Mouse (Mus musculus) midbrain, embryonic 16.5 days (tissue): ENCODE results near the gene Htra3. TPM values are rescaled to one million over a fixed set of nuclear protein-coding genes. Genes with fewer than 3 reads are reported as not detected.

Experiments
- ATAC-seq: fragments of 200-750 bp; cut with Nextera tagmentation; 2 replicates; pipeline ENCODE4 v1.8.0; 2017; ENCODE audit warnings: moderate TSS enrichment
- H3K27ac ChIP-seq: fragments of 300-500 bp; sonication (generic); 2 replicates; pipeline ENCODE4 v1.5.1; 2014; ENCODE audit warnings: mild to moderate bottlenecking, low read length, mixed read lengths
- H3K27me3 ChIP-seq: fragments of 300-500 bp; sonication (generic); 2 replicates; pipeline ENCODE4 v1.6.1; 2014; ENCODE audit warnings: low read depth, low read length, mixed read lengths; ENCODE audit not compliant: control insufficient read depth, insufficient read depth
- H3K36me3 ChIP-seq: fragments of 300-500 bp; sonication (generic); 2 replicates; pipeline ENCODE4 v1.6.1; 2014; ENCODE audit warnings: mild to moderate bottlenecking, low read length, moderate library complexity, mixed read lengths; ENCODE audit not compliant: control insufficient read depth, insufficient read depth
- H3K4me1 ChIP-seq: fragments of 300-500 bp; sonication (generic); 2 replicates; pipeline ENCODE4 v1.6.1; 2014; ENCODE audit warnings: mild to moderate bottlenecking, low read length, mixed read lengths; ENCODE audit not compliant: control insufficient read depth, insufficient read depth
- H3K4me2 ChIP-seq: fragments of 300-500 bp; sonication (generic); 2 replicates; pipeline ENCODE4 v1.6.1; 2014; ENCODE audit warnings: mild to moderate bottlenecking, low read length, mixed read lengths
- H3K4me3 ChIP-seq: fragments of 300-500 bp; sonication (generic); 2 replicates; pipeline ENCODE4 v1.5.1; 2014; ENCODE audit warnings: low read depth, mild to moderate bottlenecking, low read length, moderate library complexity, mixed read lengths
- H3K9ac ChIP-seq: fragments of 300-500 bp; sonication (generic); 2 replicates; pipeline ENCODE4 v1.6.1; 2014; ENCODE audit warnings: low read depth, low read length, mixed read lengths
- H3K9me3 ChIP-seq: fragments of 300-500 bp; sonication (generic); replicated peaks from 2 replicates; pipeline ENCODE4 v1.6.1; 2014; ENCODE audit warnings: mild to moderate bottlenecking, low read length, mixed read lengths; ENCODE audit not compliant: control insufficient read depth, poor library complexity, severe bottlenecking
- WGBS: fragments of 180-500 bp; shearing (Covaris S2); extraction: QIAGEN DNeasy Blood & Tissue Kit; methylation state at CpG from one replicate; pipeline ENCODE4 v1.1.7; 2014; 5-methylcytosine and 5-hydroxymethylcytosine counted together
- polyA plus RNA-seq: library from polyadenylated mRNA; unstranded; fragments of >200 nt; fragmentation: Nextera tagmentation; extraction: Ambion mirVana; gene quantifications from 2 replicates; pipeline ENCODE4 v1.2.1, GENCODE M21; 2015

Htra3 gene
- polyA plus RNA-seq, 1 experiment from 2014 or later, result 15.7 TPM

DNA sequence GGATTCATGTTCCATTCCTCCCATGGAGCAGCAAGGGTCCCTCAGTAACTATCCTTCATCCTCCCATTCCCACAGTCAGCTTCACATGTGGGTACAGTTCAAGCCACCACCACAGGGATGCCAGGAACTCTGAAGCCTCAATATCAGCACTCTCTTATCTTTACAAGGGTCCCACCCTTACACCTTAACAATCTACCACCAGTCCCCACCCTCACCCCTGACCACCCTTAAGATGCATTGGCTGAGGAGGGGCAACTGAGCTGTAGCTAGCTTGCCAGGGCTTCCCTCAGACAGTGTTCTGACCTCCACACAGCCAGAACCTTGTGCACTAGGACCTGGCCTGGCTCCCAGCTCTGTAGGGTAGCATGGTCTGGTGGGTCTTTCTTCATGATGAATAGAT is 39.8 kb upstream of the Htra3 start:
- Histone ChIP-seq H3K4me3 (no peak overlapping the region), H3K4me1 (no peaks in the 10 kb centered on the region), H3K27ac (no peak overlapping the region), H3K4me2 (no peak overlapping the region), H3K9ac (no peak overlapping the region), H3K9me3 (no peaks in the 10 kb centered on the region), H3K36me3 (no peaks in the 10 kb centered on the region), H3K27me3 (no peaks in the 10 kb centered on the region)
- ATAC-seq, result no peak

DNA sequence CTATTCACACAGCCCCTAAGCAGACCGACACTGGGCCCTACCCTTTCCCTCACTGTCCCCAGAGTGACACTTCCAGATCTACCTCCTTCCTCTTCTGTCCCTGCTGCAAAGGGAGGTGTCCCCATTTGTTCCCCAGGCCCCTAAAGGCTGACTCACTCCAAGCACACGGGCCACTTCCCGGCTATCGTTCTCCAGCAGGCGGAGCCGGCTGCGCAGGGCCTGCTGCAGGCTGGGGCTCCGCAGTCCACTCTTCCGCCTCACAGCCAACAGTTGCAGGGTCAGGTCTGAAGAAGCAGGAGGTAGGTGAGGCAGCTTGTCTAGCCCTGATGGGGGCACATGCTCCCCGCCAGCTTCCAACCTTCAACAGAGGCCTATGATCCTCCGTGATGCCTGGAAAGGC is 39.2 kb upstream of the Htra3 start:
- H3K27ac ChIP-seq, result no peak overlapping the region
- no peaks in the 10 kb centered on the region for H3K9me3 ChIP-seq
- no peak for ATAC-seq
- H3K4me1 ChIP-seq, result no peaks in the 10 kb centered on the region
- no peak overlapping the region for H3K9ac ChIP-seq
- H3K36me3 ChIP-seq, result no peaks in the 10 kb centered on the region
- H3K27me3 ChIP-seq, result no peaks in the 10 kb centered on the region
- 83% methylated on average over 11 of the region's 11 CpGs for WGBS
- H3K4me3 ChIP-seq, result no peak overlapping the region
- H3K4me2 ChIP-seq, result no peak overlapping the region

DNA sequence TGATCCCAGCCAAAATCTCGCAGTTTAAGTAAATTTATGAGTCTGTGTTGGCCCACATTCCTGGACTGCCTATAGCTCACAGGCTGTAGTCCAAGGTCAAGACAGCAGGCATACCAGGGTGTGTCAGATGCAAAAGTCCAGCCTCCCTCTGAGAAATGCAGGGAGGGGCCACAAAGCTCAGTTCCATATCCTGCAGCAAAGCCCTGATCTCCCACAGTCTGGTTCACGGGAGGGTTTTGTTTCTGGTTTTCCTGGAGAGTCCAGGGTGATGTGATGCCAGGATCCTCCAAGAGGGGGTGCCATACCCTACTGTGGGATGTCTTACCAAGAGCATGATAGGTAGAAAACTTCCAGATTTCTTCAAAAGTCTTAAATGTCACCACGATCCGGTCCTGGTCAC is 38.4 kb upstream of the Htra3 start:
- no peak overlapping the region for H3K4me3 ChIP-seq
- H3K9ac ChIP-seq, result no peak overlapping the region
- WGBS, result 62% methylated on average over 4 of the region's 4 CpGs
- no peak overlapping the region for H3K4me2 ChIP-seq
- H3K36me3 ChIP-seq, result no peaks in the 10 kb centered on the region
- no peaks in the 10 kb centered on the region for H3K27me3 ChIP-seq
- H3K27ac ChIP-seq, result no peak overlapping the region
- no peaks in the 10 kb centered on the region for H3K4me1 ChIP-seq
- no peak for ATAC-seq
- H3K9me3 ChIP-seq, result no peaks in the 10 kb centered on the region

DNA sequence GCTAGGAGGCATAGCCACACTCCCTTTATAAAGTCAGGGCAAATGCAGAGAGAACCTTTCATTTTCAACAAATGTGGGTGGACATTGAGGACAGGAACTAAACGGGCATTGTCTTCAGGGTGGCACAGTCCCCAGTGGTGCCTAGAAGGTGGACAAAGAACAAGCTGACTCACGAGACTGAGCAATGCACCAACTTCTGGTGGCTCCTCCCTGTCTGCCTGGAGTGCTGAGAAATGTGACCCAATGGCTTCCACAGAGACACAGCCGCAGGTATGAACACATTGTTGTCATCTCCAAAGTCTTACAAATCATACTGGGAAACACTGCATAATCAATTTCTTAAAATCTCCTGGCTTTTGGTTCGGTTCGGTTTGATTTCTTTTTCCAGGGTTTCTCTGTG is 37.9 kb upstream of the Htra3 start:
- Histone ChIP-seq H3K36me3 (no peaks in the 10 kb centered on the region), H3K27ac (no peak overlapping the region), H3K4me1 (no peaks in the 10 kb centered on the region), H3K4me2 (no peak overlapping the region), H3K9ac (no peak overlapping the region), H3K27me3 (no peaks in the 10 kb centered on the region), H3K9me3 (no peaks in the 10 kb centered on the region), H3K4me3 (no peak overlapping the region)
- 77% methylated on average over 5 of the region's 5 CpGs for WGBS
- ATAC-seq, result no peak

DNA sequence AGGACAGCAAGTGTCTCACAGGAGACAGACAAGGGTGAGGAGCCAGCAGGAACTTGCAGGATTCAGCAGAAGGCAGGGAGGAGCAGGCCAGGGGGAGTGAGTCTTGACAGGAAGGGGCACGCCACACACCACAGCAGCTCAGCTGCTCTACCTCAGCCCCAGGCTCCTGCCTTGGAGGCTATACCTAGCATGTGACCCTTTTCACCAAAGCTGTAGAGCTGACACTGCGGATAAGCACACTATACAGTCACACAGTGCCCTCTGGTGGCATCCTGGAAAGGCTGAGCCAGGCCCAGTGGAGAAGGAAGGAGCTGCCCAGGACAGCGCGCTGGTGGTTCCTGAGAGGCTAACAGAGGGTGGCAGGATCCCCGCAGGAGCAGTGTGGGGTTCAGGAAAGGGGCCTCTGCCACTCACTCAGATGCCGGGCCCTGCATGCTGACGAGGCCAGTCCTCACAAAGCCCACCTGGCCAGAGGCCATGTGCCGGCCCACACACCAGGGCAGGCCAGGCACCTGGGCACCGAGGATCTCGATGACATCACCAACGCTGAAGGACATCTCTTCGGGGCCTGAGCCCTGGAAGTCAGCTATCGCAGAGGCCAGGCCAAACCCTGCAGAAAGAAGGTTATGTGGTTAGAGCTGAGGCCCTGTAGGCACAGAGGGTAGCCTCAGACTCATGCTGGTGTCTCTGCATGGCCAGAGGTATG is 34.2 kb upstream of the Htra3 start:
- Histone ChIP-seq H3K27ac (no peak overlapping the region), H3K4me1 (peaks cover 3% of the 10 kb centered on the region; the same call in 1 of the 2 replicates), H3K36me3 (no peaks in the 10 kb centered on the region), H3K4me3 (no peak overlapping the region), H3K4me2 (no peak overlapping the region), H3K9ac (0 out of 2 replicates have a peak overlapping the region, but pooled peaks have one; percentile 21), H3K27me3 (no peaks in the 10 kb centered on the region), H3K9me3 (no peaks in the 10 kb centered on the region)
- peak; percentile 94 for ATAC-seq
- 49% methylated on average over 13 of the region's 13 CpGs for WGBS

DNA sequence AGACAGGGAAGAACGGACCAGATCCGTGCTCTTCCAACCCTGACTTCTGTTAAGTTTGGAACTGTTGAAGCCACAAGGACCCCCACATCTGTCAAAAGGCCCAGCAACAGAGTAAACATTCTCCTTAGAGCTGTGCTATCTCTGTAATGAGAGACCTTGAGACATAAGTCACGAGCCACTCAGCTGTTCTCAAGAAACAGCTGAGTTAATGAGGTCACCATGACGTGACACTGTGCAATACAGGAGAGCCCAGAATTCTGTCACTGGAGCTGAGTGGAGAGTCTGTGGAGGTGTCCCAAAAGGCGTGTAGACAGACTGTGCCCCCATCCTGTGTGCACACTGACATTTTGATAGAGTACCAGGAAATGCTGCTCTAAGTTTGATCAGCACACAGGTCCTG is 32.9 kb upstream of the Htra3 start:
- no peak for ATAC-seq
- peaks cover 3% of the 10 kb centered on the region; the same call in 1 of the 2 replicates for H3K4me1 ChIP-seq
- H3K4me2 ChIP-seq, result no peak overlapping the region
- H3K27me3 ChIP-seq, result no peaks in the 10 kb centered on the region
- no peak overlapping the region for H3K4me3 ChIP-seq
- no peaks in the 10 kb centered on the region for H3K36me3 ChIP-seq
- no peak overlapping the region for H3K27ac ChIP-seq
- H3K9ac ChIP-seq, result no peak overlapping the region
- WGBS, result 70% methylated on average over 5 of the region's 5 CpGs
- no peaks in the 10 kb centered on the region for H3K9me3 ChIP-seq

DNA sequence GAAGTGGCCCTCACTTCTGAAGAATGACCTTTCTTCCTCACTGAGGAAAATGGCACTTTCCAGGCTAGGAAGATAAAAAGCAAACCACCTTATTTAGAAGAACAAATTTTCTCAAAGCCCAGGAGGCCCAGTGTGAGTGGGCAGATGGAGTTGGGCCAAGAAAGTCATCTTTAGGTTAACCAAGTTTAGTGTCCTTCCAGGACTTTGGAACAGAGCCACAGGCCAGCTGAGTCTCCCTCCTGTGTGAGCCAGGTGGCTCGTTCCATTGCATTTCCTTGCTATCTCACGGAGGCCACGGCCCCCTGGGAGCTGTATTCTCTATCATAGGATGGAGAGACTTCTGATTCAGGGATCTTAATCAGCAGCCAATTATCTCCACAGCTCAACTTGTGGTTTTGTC is 31.3 kb upstream of the Htra3 start:
- Histone ChIP-seq H3K9ac (no peak overlapping the region), H3K9me3 (no peaks in the 10 kb centered on the region), H3K36me3 (no peaks in the 10 kb centered on the region), H3K4me3 (no peak overlapping the region), H3K27me3 (no peaks in the 10 kb centered on the region), H3K27ac (no peak overlapping the region), H3K4me2 (no peak overlapping the region), H3K4me1 (peaks cover 3% of the 10 kb centered on the region; the same call in 1 of the 2 replicates)
- ATAC-seq, result no peak
- 49% methylated on average over 3 of the region's 3 CpGs for WGBS

DNA sequence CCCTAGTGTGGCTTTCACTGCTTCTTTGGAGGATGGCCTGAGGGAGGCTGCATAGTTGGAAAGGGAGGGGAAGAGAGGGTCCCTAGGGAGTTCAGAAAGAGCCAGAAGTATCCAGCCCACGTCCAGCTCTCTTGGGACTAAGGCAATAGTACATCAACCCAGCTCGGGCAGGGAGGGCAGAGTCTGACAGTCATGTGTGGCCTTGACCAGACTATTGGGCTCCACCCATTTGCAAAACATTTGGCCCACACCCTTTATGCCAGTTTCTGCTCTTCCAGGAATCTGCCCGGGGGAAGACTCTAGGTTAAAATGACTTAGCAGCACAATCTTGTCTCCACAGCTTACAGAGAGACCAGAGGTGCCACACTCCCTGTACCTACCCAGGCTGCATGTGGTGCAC is 30.9 kb upstream of the Htra3 start:
- H3K4me2 ChIP-seq, result no peak overlapping the region
- no peaks in the 10 kb centered on the region for H3K9me3 ChIP-seq
- no peaks in the 10 kb centered on the region for H3K36me3 ChIP-seq
- ATAC-seq, result no peak
- no peak overlapping the region for H3K27ac ChIP-seq
- WGBS, result 74% methylated on average over 3 of the region's 3 CpGs
- no peak overlapping the region for H3K4me3 ChIP-seq
- peaks cover 3% of the 10 kb centered on the region; the same call in 1 of the 2 replicates for H3K4me1 ChIP-seq
- no peak overlapping the region for H3K9ac ChIP-seq
- no peaks in the 10 kb centered on the region for H3K27me3 ChIP-seq

DNA sequence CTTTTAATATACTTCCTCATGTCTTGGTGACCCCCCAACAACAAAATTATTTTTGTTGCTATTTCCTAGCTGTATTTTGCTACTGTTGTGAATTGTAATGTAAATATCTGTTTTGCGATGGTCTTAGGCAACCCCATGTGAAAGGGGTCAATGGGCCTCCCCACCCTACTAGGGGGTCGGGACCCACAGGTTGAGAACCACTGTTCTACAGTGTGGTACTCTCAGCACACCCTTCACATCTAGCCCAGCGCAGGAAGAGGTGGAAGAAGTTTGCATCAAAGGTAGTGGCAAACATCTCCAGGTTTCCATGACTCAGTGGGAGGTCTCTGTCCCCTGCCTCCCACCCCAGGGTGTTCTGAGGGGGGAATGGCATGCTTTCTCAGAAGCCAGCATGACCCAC is 25.8 kb upstream of the Htra3 start:
- ATAC-seq, result no peak

More for the DNA sequence above, 25.8 kb upstream of the Htra3 start:
- Histone ChIP-seq H3K27me3 (no peaks in the 10 kb centered on the region), H3K9me3 (no peaks in the 10 kb centered on the region), H3K36me3 (no peaks in the 10 kb centered on the region), H3K4me1 (peaks cover 3% of the 10 kb centered on the region; the same call in 1 of the 2 replicates), H3K9ac (no peak overlapping the region), H3K4me2 (no peak overlapping the region), H3K27ac (no peak overlapping the region), H3K4me3 (no peak overlapping the region)
- WGBS, result 94% methylated on average over 3 of the region's 3 CpGs
